Mouse (Mus musculus) liver, adult 2 months (tissue): ENCODE results near the gene Trhde.

Experiments used
- CTCF ChIP-seq: fragments of 200-500 bp; IDR thresholded peaks from 2 replicates; pipeline ENCODE4 v1.5.1; 2011; ENCODE audit warnings: low read depth, low read length, control low read depth
- POLR2A ChIP-seq: fragments of 200-500 bp; IDR thresholded peaks from 2 replicates; pipeline ENCODE4 v1.6.1; 2011; ENCODE audit warnings: low read length, control low read depth; ENCODE audit not compliant: insufficient read depth; ENCODE audit errors: extremely low read depth

DNA sequence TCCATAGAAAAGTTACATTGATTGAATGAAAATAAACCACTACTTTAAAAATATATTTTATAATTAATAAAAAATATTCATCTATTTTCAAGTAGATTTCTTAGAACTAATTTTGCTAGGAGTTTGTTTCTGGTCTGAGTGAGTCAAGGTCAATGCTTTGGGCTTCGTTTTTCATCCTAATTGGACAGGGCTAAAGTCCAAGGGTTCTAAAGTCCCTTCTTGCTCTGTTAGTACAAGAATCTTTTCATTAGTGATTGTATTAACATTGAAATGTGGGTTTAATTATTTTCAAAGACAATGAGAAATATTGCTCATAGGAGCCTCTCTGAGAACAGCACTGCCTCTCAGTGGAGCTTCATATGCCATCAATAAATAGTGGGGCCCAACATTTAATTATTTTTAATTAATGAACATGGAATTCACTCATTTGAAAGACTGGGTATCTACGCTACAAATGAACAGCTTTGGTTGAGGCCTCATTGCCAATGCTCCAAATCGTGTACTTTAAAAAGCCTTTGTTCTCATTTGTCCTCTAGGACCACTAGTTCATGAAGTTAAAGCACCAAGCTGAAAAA, 383.1 kb downstream of the Trhde start:
- TF ChIP-seq POLR2A (no peak), CTCF (no peak)
